Mouse (Mus musculus): ENCODE measurements at regions not wholly inside any gene's neighbourhood (a gene's known extent, or its start where the extent isn't known, plus 50 kb on each side); places are given as distances from the start of the nearest gene placed in this dataset.

- DNase-seq (ENCODE audit: low read depth in 3 of 3, low spot score in 3 of 3) (no peak), ATAC-seq (ENCODE audit: insufficient read depth) (no peak)
- no peaks in the 10 kb centered on the region for H3K36me3 ChIP-seq (replicated peaks; ENCODE audit: control insufficient read depth, insufficient read depth, low read depth)
- no peaks in the 10 kb centered on the region for H3K4me1 ChIP-seq (replicated peaks; ENCODE audit: control insufficient read depth in 2 of 2, insufficient read depth in 2 of 2, low read length in 1 of 2)
- H3K27me3 ChIP-seq (ENCODE audit: control insufficient read depth, insufficient read depth, low read length), result no peaks in the 10 kb centered on the region
- WGBS (ENCODE audit: insufficient replicate concordance), result 38% methylated on average over 13 of the region's 13 CpGs
- H3K27ac ChIP-seq, result no peak overlapping the region
- TF ChIP-seq EP300 (IDR thresholded peaks at IDR 0.05; ENCODE audit: low read depth) (no peak), CTCF (IDR thresholded peaks at IDR 0.05; ENCODE audit: low read depth) (no peak)
- H3K4me3 ChIP-seq (ENCODE audit: insufficient read depth in 1 of 2, low read depth in 2 of 2, low read length in 2 of 2), result no peak overlapping the region
- H3K4me2 ChIP-seq (ENCODE audit: low read depth), result no peak overlapping the region
- no peak overlapping the region for H3K9ac ChIP-seq (replicated peaks)
- no peaks in the 10 kb centered on the region for H3K9me3 ChIP-seq (ENCODE audit: control insufficient read depth, low read length)
These were observed 399.6 kb upstream of the Kazn start for GRCm38 (mm10) chr4:142638733-142639339.

GRCm38 (mm10) chr4:142638057-142638456 lies 398.9 kb upstream of the Kazn start:
- no peak; the same call in 1 of the 2 replicates for TF ChIP-seq CTCF (IDR thresholded peaks at IDR 0.05; ENCODE audit: low read depth)
- no peak for TF ChIP-seq EP300 (IDR thresholded peaks at IDR 0.05; ENCODE audit: low read depth)
- no peak overlapping the region for H3K4me3 ChIP-seq (ENCODE audit: insufficient read depth in 1 of 2, low read depth in 2 of 2, low read length in 2 of 2)
- DNase-seq (ENCODE audit: low read depth in 3 of 3, low spot score in 3 of 3), result no peak

GRCm38 (mm10) chr4:142634398-142634797 lies 395.2 kb upstream of the Kazn start:
- no peak overlapping the region for H3K9ac ChIP-seq (replicated peaks)
- no peak overlapping the region for H3K4me3 ChIP-seq (ENCODE audit: insufficient read depth in 1 of 2, low read depth in 2 of 2, low read length in 2 of 2)
- DNase-seq (ENCODE audit: low read depth in 3 of 3, low spot score in 3 of 3), result no peak
- H3K27ac ChIP-seq, result no peak overlapping the region
- no peaks in the 10 kb centered on the region for H3K27me3 ChIP-seq (ENCODE audit: control insufficient read depth, insufficient read depth, low read length)
- WGBS (ENCODE audit: insufficient replicate concordance), result 41% methylated on average over 8 of the region's 8 CpGs
- TF ChIP-seq CTCF (IDR thresholded peaks at IDR 0.05; ENCODE audit: low read depth), result no peak
- no peak for TF ChIP-seq EP300 (IDR thresholded peaks at IDR 0.05; ENCODE audit: low read depth)
- H3K36me3 ChIP-seq (replicated peaks; ENCODE audit: control insufficient read depth, insufficient read depth, low read depth), result no peaks in the 10 kb centered on the region
- no peak overlapping the region for H3K4me2 ChIP-seq (ENCODE audit: low read depth)
- ATAC-seq (ENCODE audit: insufficient read depth), result no peak
- H3K4me1 ChIP-seq (replicated peaks; ENCODE audit: control insufficient read depth in 2 of 2, insufficient read depth in 2 of 2, low read length in 1 of 2), result no peaks in the 10 kb centered on the region
- no peaks in the 10 kb centered on the region for H3K9me3 ChIP-seq (ENCODE audit: control insufficient read depth, low read length)

More at GRCm38 (mm10) chr4:142638057-142638456, 398.9 kb upstream of the Kazn start:
- ATAC-seq (ENCODE audit: insufficient read depth), result no peak
- H3K27me3 ChIP-seq (ENCODE audit: control insufficient read depth, insufficient read depth, low read length), result no peaks in the 10 kb centered on the region
- no peak overlapping the region for H3K27ac ChIP-seq
- no peak overlapping the region for H3K9ac ChIP-seq (replicated peaks)
- 64% methylated on average over 4 of the region's 4 CpGs for WGBS (ENCODE audit: insufficient replicate concordance)
- H3K4me2 ChIP-seq (ENCODE audit: low read depth), result no peak overlapping the region
- no peaks in the 10 kb centered on the region for H3K4me1 ChIP-seq (replicated peaks; ENCODE audit: control insufficient read depth in 2 of 2, insufficient read depth in 2 of 2, low read length in 1 of 2)
- no peaks in the 10 kb centered on the region for H3K36me3 ChIP-seq (replicated peaks; ENCODE audit: control insufficient read depth, insufficient read depth, low read depth)
- no peaks in the 10 kb centered on the region for H3K9me3 ChIP-seq (ENCODE audit: control insufficient read depth, low read length)

DNA sequence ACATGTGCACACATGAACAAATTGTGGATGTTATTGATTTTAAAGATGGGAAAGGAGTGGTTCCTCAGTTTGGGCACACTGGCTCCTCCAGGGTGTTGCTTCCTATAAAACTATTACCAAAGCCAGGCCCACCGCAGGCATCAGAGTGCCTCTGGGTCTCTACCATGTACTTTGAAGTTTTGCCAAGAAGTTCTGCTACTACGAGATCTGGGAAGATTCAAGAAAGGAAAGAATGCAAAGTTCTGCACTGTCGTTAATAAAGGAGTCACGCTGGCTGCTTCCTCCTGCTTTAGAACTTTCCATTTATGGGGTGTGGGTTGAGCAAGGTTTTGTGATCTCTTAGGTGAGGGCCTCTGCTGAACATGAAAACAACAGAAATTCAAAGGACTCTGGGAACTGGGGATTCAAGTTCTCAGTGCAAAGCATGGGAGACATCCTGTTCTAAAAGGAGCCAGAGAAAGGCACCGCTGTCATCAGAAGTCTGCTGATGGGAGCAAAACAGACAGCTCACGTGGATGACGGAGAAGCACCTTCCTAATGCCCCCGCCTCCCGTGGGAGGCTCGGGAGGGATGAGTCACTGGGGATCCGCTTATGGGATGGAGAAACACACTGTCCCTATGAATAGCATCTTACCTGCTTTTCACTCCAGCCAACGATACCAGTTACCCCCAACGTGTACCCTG lies 394.6 kb upstream of the Kazn start:
- no peak overlapping the region for H3K27ac ChIP-seq
- ATAC-seq (ENCODE audit: insufficient read depth) (no peak), DNase-seq (ENCODE audit: low read depth in 3 of 3, low spot score in 3 of 3) (no peak)
- no peaks in the 10 kb centered on the region for H3K4me1 ChIP-seq (replicated peaks; ENCODE audit: control insufficient read depth in 2 of 2, insufficient read depth in 2 of 2, low read length in 1 of 2)
- no peaks in the 10 kb centered on the region for H3K9me3 ChIP-seq (ENCODE audit: control insufficient read depth, low read length)
- no peaks in the 10 kb centered on the region for H3K36me3 ChIP-seq (replicated peaks; ENCODE audit: control insufficient read depth, insufficient read depth, low read depth)
- no peak overlapping the region for H3K4me3 ChIP-seq (ENCODE audit: insufficient read depth in 1 of 2, low read depth in 2 of 2, low read length in 2 of 2)
- H3K9ac ChIP-seq (replicated peaks), result no peak overlapping the region
- H3K4me2 ChIP-seq (ENCODE audit: low read depth), result no peak overlapping the region
- H3K27me3 ChIP-seq (ENCODE audit: control insufficient read depth, insufficient read depth, low read length), result no peaks in the 10 kb centered on the region
- no peak for TF ChIP-seq CTCF (IDR thresholded peaks at IDR 0.05; ENCODE audit: low read depth)
- no peak for TF ChIP-seq EP300 (IDR thresholded peaks at IDR 0.05; ENCODE audit: low read depth)
- WGBS (ENCODE audit: insufficient replicate concordance), result 57% methylated on average over 13 of the region's 13 CpGs

- no peak overlapping the region for H3K27ac ChIP-seq
- no peak for DNase-seq (ENCODE audit: low read depth in 3 of 3, low spot score in 3 of 3)
- no peak for ATAC-seq (ENCODE audit: insufficient read depth)
These were observed 387.4 kb upstream of the Kazn start for GRCm38 (mm10) chr4:142626503-142627194.

More at GRCm38 (mm10) chr4:142626503-142627194, 387.4 kb upstream of the Kazn start:
- Histone ChIP-seq H3K4me2 (ENCODE audit: low read depth) (no peak overlapping the region), H3K27me3 (ENCODE audit: control insufficient read depth, insufficient read depth, low read length) (no peaks in the 10 kb centered on the region), H3K9ac (replicated peaks) (no peak overlapping the region), H3K36me3 (replicated peaks; ENCODE audit: control insufficient read depth, insufficient read depth, low read depth) (no peaks in the 10 kb centered on the region), H3K4me1 (replicated peaks; ENCODE audit: control insufficient read depth in 2 of 2, insufficient read depth in 2 of 2, low read length in 1 of 2) (no peaks in the 10 kb centered on the region), H3K4me3 (ENCODE audit: insufficient read depth in 1 of 2, low read depth in 2 of 2, low read length in 2 of 2) (no peak overlapping the region), H3K9me3 (ENCODE audit: control insufficient read depth, low read length) (no peaks in the 10 kb centered on the region)
- TF ChIP-seq EP300 (IDR thresholded peaks at IDR 0.05; ENCODE audit: low read depth) (no peak), CTCF (IDR thresholded peaks at IDR 0.05; ENCODE audit: low read depth) (no peak)
- 60% methylated on average over 8 of the region's 8 CpGs for WGBS (ENCODE audit: insufficient replicate concordance)

All from liver, embryonic 14.5 days (tissue).